Mouse (Mus musculus) limb, embryonic 11.5 days (tissue): ENCODE data around the gene Gm49380. TPM values are rescaled to one million over a fixed set of nuclear protein-coding genes. Genes with fewer than 3 reads are reported as not detected.

ENCODE experiments used
- ATAC-seq: fragments of 200-750 bp; cut with Nextera tagmentation; 2 replicates; pipeline ENCODE4 v1.8.0; 2017; ENCODE audit warnings: low read depth; ENCODE audit not compliant: insufficient number of reproducible peaks, low FRiP score, low TSS enrichment
- DNase-seq: peaks from one replicate; pipeline ENCODE4 v3.0.0-alpha.2; 2015; ENCODE audit warnings: low spot score
- H3K27ac ChIP-seq: fragments of 300-500 bp; sonication (generic); replicated peaks from 2 replicates; pipeline ENCODE4 v1.5.1; 2014; ENCODE audit warnings: low read depth, mild to moderate bottlenecking, low read length
- H3K27me3 ChIP-seq: fragments of 300-500 bp; sonication (generic); 2 replicates; pipeline ENCODE4 v1.6.1; 2014; ENCODE audit warnings: mild to moderate bottlenecking, low read length, mixed read lengths; ENCODE audit not compliant: control insufficient read depth, insufficient read depth
- H3K36me3 ChIP-seq: fragments of 300-500 bp; sonication (generic); 2 replicates; pipeline ENCODE4 v1.6.1; 2014; ENCODE audit warnings: mild to moderate bottlenecking, low read length, moderate library complexity, mixed read lengths; ENCODE audit not compliant: control insufficient read depth, insufficient read depth
- H3K4me1 ChIP-seq: fragments of 300-500 bp; sonication (generic); 2 replicates; pipeline ENCODE4 v1.6.1; 2014; ENCODE audit warnings: low read length, mixed read lengths; ENCODE audit not compliant: control insufficient read depth, insufficient read depth
- H3K4me2 ChIP-seq: fragments of 300-500 bp; sonication (generic); 2 replicates; pipeline ENCODE4 v1.6.1; 2014; ENCODE audit warnings: low read depth, mild to moderate bottlenecking, moderate library complexity; ENCODE audit not compliant: severe bottlenecking
- H3K4me3 ChIP-seq: fragments of 300-500 bp; sonication (generic); 2 replicates; pipeline ENCODE4 v1.5.1; 2014; ENCODE audit warnings: low read depth, low read length
- H3K9ac ChIP-seq: fragments of 300-500 bp; sonication (generic); 2 replicates; pipeline ENCODE4 v1.6.1; 2014; ENCODE audit warnings: mild to moderate bottlenecking, low read length
- H3K9me3 ChIP-seq: fragments of 300-500 bp; sonication (generic); 2 replicates; pipeline ENCODE4 v1.6.1; 2016; ENCODE audit warnings: low read length; ENCODE audit not compliant: control insufficient read depth
- WGBS: fragments of 180-500 bp; shearing (Covaris S2); extraction: QIAGEN DNeasy Blood & Tissue Kit; methylation state at CpG from one replicate; pipeline ENCODE4 v1.1.7; 2014; 5-methylcytosine and 5-hydroxymethylcytosine counted together
- polyA plus RNA-seq: library from polyadenylated mRNA; unstranded; fragments of >200 nt; fragmentation: Nextera tagmentation; extraction: Ambion mirVana; gene quantifications from 2 replicates; pipeline ENCODE4 v1.2.1, GENCODE M21; 2014

The Gm49380 gene
- polyA plus RNA-seq, 1 experiment from 2014 or later = not detected

GRCm38 (mm10) chr9:44022100-44022847 is 91.0 kb downstream of the Gm49380 start:
- no peaks in the 10 kb centered on the region for H3K27me3 ChIP-seq
- H3K36me3 ChIP-seq = no peaks in the 10 kb centered on the region
- no peak overlapping the region for H3K9ac ChIP-seq
- no peak for DNase-seq
- no peak overlapping the region for H3K27ac ChIP-seq
- no peak overlapping the region for H3K4me3 ChIP-seq
- H3K9me3 ChIP-seq = no peaks in the 10 kb centered on the region
- ATAC-seq = no peak
- H3K4me1 ChIP-seq = no peaks in the 10 kb centered on the region
- no peak overlapping the region for H3K4me2 ChIP-seq
- WGBS = 63% methylated on average over 8 of the region's 8 CpGs

GRCm38 (mm10) chr9:44020001-44020400 is 93.3 kb downstream of the Gm49380 start:
- ATAC-seq (no peak), DNase-seq (no peak)
- Histone ChIP-seq H3K27me3 (no peaks in the 10 kb centered on the region), H3K4me3 (no peak overlapping the region), H3K9me3 (no peaks in the 10 kb centered on the region), H3K4me2 (no peak overlapping the region), H3K4me1 (no peaks in the 10 kb centered on the region), H3K27ac (no peak overlapping the region), H3K9ac (no peak overlapping the region), H3K36me3 (no peaks in the 10 kb centered on the region)
- 74% methylated on average over 7 of the region's 7 CpGs for WGBS

GRCm38 (mm10) chr9:44017846-44018245 is 95.5 kb downstream of the Gm49380 start:
- ATAC-seq (no peak), DNase-seq (no peak)
- no peaks in the 10 kb centered on the region for H3K4me1 ChIP-seq
- no peak overlapping the region for H3K4me3 ChIP-seq
- H3K9ac ChIP-seq = no peak overlapping the region
- 73% methylated on average over 5 of the region's 5 CpGs for WGBS
- H3K27ac ChIP-seq = no peak overlapping the region
- no peak overlapping the region for H3K4me2 ChIP-seq
- H3K27me3 ChIP-seq = no peaks in the 10 kb centered on the region
- H3K36me3 ChIP-seq = no peaks in the 10 kb centered on the region
- no peaks in the 10 kb centered on the region for H3K9me3 ChIP-seq

Other genes starting within 250 kb of the Gm49380 start
- gene Thy1, start 70.1 kb downstream of the Gm49380 start, polyA plus RNA-seq = 0.34 and 0.52 TPM in 2 replicates
- gene Usp2, start 46.5 kb downstream of the Gm49380 start, polyA plus RNA-seq = 6.8 and 8.7 TPM in 2 replicates
- 0.13 TPM in 1 of 2 replicates, not detected in the other for gene Mfrp, start 11.8 kb downstream of the Gm49380 start, polyA plus RNA-seq
- 0.40 and 0.45 TPM in 2 replicates for gene C1qtnf5, start 6.3 kb downstream of the Gm49380 start, polyA plus RNA-seq
- gene Rnf26, start within 50 bp of the Gm49380 start, polyA plus RNA-seq = 76.6 and 77.3 TPM in 2 replicates
- 12.7 and 13.4 TPM in 2 replicates for gene Mcam, start 21.0 kb upstream of the Gm49380 start, polyA plus RNA-seq
- 19.2 and 21.7 TPM in 2 replicates for gene Cbl, start 120.5 kb upstream of the Gm49380 start, polyA plus RNA-seq
- not detected in 2 replicates for gene Ccdc153, start 127.2 kb upstream of the Gm49380 start, polyA plus RNA-seq
- 0.08 TPM in 1 of 2 replicates, not detected in the other for gene Pdzd3, start 138.0 kb upstream of the Gm49380 start, polyA plus RNA-seq
- 2.7 and 3.0 TPM in 2 replicates for gene Nlrx1, start 155.1 kb upstream of the Gm49380 start, polyA plus RNA-seq
- gene Abcg4, start 175.1 kb upstream of the Gm49380 start, polyA plus RNA-seq = 3.4 and 3.7 TPM in 2 replicates
- 19.5 and 28.4 TPM in 2 replicates for gene Hinfp, start 192.2 kb upstream of the Gm49380 start, polyA plus RNA-seq
- gene C2cd2l, start 206.8 kb upstream of the Gm49380 start, polyA plus RNA-seq = 6.5 and 7.6 TPM in 2 replicates
- gene Dpagt1, start 212.5 kb upstream of the Gm49380 start, polyA plus RNA-seq = 52.3 and 55.8 TPM in 2 replicates
- gene H2afx, start 221.2 kb upstream of the Gm49380 start, polyA plus RNA-seq = 507 and 525 TPM in 2 replicates
- gene Hmbs, start 230.7 kb upstream of the Gm49380 start, polyA plus RNA-seq = 145 and 153 TPM in 2 replicates
- gene Vps11, start 248.2 kb upstream of the Gm49380 start, polyA plus RNA-seq = 26.4 and 26.6 TPM in 2 replicates